Mouse (Mus musculus) yolk sac, embryonic 10.5 days (tissue): ENCODE measurements around the gene Hils1.

Experiments used
- DNase-seq: peaks from one replicate; pipeline ENCODE4 v3.0.0-alpha.2; 2017; ENCODE audit warnings: low spot score

Gene Hils1

DNA sequence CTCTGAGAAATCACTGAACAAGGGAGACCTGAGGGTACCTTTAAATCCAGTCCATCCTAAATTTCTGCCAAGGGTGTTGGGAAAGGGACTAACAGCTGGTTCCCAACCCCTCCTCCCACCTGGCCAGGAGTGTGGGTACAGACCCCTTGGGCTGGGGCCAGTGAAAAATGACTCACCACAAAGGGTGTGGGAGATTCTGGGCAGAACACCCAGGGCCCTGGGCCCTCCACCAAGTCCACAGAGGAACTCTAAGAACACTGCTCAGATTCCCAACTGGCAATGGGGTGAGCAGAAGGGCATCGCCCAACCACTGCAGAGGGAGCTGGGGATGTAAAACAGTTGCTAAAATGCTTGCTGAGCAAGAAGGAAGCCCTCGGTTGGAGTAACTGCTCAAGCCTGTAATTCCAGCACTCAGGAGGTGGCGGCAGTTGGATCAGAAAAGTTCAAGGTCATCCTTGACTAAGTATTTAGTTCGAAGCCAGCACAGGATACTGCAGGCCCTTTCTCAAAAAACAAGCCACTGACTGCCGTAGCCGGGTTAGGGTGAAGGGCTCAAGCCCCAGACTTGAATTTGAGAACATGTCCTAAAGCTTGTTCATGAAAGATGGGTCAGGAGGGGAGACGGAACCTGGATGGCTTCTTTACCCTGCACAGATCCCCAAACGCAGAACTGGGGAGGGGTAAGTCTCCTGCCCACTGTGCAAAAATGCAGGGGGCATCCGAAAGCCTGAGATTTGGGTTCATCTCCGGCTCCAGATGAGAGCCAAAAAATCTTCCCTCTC lies 21.6 kb downstream of the Hils1 start:
- no peak for DNase-seq

DNA sequence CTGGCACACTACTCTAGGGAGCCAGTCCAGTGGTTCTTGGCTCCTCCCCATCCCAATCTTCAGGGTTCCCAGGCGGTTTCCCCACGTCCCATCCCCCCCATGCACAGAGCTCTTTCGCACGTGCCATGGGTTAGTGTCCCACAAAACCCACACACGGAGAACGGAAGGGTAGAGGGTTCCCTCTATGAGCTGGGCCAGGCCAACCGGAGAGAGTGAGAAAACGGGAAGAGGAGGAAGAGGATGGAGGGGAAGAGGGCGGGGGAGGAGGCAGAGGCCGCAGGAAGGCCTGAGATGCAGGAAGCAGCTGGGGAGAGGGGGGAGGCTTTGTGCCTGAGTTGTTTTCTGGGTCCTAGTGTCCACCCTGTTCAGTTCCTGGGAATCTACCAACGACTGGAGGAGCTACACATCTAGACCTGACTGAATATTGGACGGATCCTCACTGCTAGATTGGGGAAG lies 22.2 kb downstream of the Hils1 start:
- peak; percentile 88 for DNase-seq

DNA sequence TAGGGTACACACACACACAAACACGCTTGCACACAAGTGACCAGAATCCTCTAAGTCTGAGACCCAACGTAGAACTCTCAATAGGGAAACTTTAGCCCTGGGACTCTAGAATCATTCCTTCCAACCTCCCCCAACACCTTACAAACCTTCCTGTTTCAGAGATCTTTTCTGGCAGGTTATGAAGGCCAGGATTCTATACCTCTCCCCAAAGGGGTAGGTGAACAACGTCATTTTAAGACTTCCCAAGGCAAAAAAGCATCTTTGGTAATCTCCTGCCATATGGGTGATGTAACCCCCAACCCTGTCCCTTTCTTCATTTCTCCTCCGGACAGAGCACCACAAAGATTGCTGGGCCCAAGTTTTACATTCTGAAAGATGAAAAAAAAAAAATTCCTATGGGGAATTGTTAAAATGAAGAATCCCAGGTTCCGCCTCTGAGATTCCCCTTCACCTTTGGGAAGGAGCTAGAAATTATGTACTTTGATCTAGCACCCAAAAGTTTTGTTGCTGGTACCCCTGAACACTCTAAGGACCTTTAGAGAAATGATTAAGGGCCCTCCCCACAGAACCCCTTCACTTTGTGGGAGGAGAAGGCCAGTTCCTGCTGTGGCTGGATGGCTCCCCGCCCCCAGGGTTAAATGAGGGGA lies 22.8 kb downstream of the Hils1 start:
- no peak for DNase-seq

DNA sequence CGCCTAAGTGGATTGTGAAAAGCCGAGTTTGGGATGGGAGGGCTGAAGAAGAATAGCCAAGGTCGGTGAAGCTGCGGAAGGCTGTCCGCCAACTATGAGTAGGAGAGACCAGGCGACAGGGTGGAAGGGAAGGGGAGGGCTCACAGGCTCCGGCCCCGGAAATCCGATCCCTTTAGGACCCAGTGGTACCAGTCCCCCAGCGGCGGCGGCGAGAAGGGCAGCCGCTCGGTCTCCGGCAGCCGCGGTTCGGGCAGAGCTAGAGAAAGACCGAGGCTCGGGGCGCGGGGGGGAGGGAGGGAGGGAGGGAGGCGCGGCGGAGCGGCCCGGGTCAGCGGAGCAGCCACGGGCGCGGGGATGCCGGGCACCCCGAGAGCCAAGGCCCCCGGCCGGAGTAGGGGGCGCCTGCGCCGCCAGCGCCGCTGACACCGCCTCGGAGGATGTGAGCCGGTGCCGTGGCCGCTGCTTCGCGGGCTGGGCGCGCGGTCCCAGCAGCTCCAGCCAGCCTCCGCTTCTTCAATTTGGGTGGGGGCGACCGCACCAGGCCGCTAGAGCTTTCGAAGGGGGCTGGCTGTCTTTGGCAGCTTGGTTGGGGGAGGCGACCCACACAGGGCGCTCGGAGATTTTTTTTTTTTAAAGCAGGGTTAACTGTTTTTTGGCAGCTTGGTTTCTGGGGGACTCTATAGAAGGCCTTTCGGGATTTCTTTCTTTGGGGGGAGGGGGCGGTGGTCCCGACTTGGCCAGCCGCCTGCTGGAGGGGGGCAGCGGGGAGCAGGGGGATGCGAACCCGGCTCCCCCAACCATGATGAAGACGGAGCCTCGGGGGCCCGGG lies 23.6 kb downstream of the Hils1 start, which contains the start of gene Ppp1r9b:
TSS of gene Ppp1r9b (plus strand) at position 287 of the 829 bp plus-strand sequence.
- peak; percentile 89 for DNase-seq

DNA sequence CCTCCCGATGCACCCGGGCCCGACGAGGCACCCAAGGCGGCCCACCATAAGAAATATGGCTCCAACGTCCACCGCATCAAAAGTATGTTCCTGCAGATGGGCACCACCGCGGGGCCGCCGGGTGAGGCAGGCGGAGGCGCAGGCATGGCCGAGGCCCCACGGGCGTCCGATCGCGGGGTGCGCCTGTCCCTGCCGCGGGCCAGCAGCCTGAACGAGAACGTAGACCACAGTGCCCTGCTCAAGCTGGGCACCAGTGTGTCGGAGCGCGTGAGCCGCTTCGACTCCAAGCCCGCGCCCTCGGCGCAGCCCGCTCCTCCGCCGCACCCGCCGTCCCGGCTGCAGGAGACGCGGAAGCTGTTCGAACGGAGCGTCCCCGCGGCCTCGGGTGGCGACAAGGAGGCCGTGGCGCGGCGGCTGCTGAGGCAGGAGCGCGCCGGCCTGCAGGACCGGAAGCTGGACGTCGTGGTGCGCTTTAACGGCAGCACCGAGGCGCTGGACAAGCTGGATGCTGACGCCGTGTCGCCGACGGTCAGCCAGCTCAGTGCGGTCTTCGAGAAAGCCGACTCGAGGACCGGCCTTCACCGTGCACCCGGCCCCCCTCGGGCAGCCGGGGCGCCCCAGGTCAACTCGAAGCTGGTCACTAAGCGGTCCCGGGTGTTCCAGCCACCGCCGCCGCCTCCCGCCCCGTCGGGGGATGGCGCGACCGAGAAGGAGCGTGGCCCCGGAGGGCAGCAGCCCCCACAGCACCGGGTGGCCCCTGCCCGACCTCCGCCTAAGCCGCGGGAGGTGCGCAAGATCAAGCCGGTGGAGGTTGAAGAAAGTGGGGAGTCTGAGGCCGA lies 24.5 kb downstream of the Hils1 start:
- DNase-seq = peak; percentile 31

DNA sequence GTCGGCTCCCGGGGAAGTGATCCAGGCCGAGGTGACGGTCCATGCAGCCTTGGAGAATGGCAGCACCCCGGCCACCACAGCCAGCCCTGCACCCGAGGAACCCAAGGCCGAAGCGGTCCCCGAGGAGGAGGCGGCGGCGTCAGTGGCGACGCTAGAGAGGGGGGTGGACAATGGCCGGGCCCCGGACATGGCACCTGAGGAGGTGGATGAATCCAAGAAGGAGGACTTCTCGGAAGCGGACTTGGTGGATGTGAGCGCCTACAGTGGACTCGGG lies 25.0 kb downstream of the Hils1 start:
- no peak for DNase-seq

DNA sequence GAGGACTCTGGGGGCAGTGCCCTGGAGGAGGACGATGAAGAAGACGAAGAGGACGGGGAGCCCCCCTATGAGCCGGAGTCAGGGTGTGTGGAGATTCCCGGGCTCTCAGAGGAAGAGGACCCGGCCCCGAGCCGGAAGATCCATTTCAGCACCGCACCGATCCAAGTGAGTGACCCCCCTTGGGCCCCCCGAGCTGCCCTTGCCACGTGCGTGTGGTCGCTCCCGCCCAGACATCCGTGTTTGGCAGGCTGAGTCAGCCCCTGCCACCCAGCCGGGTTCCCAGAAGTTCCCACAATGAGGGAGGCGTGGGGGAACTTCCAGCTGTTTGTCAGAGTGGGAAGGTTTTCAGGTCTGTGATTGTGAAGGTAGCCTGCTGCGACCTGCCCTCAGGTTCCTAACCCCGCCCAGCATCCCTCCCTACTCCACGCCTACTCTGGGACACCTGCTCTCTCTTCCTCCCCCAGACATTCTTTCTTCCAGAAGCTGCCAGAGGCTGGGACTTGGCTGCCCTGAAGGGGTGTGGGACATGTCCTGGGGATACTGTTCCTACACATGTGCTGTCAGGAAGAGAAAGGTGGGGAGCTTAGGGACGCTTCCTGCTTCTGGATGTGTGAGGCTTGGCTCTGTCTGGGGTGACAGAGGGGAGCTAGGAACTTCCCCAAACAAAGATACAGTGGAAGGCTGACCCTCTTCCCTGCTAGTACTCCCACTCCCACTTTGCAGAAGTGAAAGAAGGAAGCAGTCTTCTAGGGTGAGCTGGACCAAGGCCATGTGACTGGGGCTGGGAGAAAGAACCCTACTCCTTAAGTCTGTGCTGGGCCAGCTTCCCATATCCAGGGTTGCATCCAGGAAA lies 25.6 kb downstream of the Hils1 start:
- DNase-seq = peak; percentile 51

DNA sequence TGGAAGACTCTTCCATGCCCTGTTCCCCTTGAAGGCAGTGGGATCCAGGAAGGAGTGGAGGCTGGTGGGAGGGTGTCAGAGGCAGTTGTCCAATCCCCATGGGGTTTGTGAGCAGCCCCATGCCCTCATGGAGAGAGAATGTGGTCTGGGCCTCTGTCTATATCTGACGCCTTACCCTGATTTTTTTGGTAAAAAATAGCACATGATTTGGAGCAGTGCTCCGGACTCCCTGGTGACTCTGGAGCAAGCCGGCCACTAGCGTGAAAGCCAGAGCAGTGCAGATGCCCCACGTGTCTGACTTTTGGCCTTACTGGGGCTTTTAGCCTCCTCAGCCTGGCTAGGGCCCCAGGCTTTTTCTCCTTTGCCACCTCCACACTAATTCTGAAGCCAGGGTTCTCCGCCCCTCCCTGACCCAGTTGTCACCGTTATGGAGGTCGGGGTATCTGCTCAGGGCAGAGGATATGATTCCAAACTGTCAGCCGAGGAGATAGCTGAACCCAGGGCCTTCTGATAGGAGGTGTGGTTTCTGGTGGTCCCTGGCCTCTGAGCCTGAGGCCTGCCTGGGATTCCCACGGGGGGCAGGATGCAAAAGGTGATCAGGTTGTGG lies 26.9 kb downstream of the Hils1 start:
- no peak for DNase-seq

DNA sequence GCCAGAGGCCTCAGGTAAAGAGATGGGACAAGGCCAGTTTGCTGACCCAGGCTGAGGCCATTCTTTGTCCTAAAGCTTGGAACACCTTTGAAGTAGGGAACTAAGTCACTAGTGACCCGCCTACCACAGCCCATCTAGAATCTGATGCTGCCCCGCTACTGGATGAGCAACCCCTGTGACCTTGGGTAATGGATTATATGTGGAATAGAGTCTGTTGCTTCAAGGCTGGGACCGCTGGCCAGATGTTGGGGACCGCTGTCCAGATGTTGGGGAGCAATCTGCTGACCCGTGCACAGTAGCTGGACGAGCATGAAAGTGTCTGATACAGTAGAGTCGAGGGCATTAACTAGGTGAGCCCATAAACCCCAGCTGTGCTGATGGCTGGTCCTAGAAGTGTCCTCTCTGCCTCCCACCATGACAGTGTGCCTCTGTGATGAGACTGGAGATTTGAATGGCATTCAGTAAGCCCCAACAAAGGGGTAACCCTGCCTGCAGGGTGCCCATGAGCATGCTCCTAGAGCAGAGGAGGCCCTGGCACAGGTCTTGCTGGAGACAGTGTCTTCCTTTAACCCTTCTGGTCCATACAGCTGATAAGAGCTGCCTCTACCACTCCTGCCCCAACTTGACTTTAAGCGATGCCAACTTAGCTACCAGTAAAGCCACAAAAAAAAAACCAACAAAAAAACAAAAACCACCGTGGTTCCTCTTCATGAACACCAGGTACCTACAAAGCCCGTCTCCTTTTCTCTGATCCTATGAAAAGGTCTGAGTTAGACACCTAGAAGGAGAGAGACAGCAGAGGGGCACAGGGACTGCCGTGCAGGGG lies 27.8 kb downstream of the Hils1 start:
- DNase-seq = no peak

DNA sequence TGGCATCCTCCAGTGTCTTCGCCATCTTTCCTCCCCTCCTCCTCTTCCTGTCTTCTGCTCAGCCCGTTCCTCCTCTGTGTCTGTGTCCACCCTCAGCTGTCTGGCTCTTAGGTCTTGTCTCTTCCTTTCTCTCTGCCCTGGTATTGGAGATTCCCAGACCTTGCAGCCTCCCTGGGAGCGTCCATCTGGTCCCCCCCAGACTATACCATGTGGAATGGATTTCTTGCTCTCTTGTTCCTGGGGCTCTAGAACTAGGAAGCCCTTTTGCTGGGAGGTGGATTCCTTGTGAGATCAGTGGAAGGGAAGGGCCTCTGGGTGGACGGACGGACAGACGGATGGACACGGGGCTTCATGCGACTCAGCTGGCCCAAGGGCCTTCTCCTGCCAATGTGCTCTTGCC lies 28.7 kb downstream of the Hils1 start:
- no peak for DNase-seq

DNA sequence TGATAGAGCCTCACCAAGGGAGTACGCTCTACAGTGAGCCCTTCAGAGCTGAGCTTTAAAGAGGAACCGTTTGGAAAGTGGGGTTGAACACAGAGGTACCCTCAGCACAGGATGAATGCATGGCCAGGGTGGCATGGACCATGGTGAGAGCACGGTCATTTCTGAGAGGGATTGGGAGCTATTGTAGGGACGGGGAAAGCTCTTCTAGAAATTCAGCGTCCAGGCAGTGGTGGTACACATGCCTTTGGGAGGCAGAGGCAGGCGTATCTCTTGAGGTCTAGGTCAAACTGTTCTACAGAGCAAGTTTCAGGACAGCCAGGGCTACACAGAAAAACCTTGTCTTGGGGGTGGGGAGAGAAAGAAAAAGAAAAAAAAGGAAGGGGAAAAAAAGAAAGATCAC lies 29.6 kb downstream of the Hils1 start:
- DNase-seq = no peak

DNA sequence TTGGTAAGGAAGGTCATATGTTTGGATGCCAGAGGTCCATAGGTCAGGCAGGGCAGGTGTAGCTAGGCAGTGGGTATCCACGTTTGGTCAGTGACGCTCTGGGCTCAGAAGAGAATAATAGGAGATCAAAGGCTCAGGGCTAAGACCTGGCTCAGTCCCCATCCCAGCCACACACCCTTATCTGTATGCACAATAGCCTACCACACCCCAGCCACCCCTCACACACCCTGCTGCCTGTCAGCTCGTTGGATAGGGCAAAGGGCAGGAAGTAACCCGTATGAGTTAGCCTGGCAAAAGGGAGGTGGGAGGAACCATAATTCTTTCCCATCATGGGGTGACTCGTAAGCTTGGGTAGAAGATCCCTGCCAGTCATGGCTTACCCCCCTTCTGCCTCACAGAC lies 30.2 kb downstream of the Hils1 start:
- peak; percentile 32 for DNase-seq

DNA sequence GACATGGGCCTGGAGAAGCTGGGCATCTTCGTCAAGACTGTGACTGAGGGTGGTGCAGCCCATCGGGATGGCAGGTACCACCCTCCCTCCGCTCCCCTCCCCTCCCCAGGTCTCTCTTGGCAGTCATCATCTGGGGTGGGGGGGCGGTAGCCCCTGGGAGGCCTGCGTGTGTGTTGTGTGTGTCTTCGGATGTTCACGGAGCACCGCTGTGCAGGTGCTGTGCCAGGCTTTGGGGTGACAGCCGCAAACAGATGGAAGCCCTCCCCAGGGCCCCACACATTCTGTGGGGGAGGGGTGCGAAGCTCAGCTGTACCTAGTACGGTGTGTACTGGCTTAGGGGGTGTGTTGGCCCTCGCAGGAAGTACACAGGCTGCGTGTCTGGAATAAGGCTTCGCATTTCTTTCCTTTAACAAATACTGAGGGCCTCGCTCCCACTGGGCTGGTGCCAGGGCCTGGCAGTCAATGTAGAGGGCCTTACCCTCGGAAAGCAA lies 30.7 kb downstream of the Hils1 start:
- no peak for DNase-seq

DNA sequence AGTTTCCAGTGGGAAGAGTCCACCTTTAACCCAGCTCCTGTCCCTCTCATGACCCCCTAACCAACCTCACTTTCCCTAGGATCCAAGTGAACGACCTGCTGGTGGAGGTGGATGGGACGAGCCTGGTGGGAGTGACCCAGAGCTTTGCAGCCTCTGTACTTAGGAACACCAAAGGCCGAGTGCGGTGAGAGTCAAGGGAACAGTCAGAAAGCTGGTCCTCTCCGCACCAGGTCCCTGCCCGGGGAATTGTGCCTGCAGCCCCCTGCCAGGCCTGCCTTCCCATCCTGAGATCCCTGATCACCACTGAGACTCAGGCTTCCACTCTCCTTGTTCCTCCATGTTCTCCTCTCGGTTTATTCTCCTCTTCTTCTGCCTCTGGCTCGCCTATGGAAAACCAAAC lies 32.7 kb downstream of the Hils1 start:
- DNase-seq = no peak

DNA sequence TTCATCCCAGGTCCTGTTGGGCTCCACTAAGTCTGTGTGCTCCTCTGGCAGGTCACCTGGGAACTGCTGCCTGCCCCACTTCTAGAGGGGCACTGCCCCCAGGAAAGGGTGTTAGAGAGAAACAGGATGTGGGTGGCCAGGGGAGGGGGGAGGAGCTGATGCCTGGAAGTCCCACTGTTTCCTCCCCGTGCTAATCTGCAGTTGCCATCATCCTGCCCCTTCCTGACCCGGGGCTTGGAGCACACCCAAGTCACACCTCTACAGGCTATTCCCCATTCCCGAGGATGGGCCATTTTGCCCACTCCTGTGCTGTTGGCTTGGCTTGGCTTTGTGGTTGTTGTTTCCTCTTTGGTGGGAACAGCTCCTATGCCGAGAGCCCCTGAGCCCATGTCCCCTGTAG lies 33.2 kb downstream of the Hils1 start:
- no peak for DNase-seq

DNA sequence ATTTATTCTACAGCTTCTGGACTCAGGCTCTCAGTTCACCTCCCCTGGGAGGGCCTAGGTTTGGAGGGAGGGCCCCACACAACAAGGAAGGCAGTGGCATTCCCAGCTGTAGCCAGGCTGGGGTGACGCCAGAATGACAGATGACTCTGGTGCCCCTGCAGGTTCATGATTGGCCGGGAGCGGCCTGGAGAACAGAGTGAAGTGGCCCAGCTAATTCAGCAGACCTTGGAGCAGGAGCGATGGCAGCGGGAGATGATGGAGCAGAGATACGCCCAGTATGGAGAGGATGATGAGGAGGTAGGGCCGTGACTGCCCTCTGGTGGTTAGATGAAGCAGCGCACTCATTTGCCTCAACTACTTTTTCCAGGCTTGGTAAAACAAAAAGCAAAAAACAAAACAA lies 33.7 kb downstream of the Hils1 start:
- peak; percentile 55 for DNase-seq

DNA sequence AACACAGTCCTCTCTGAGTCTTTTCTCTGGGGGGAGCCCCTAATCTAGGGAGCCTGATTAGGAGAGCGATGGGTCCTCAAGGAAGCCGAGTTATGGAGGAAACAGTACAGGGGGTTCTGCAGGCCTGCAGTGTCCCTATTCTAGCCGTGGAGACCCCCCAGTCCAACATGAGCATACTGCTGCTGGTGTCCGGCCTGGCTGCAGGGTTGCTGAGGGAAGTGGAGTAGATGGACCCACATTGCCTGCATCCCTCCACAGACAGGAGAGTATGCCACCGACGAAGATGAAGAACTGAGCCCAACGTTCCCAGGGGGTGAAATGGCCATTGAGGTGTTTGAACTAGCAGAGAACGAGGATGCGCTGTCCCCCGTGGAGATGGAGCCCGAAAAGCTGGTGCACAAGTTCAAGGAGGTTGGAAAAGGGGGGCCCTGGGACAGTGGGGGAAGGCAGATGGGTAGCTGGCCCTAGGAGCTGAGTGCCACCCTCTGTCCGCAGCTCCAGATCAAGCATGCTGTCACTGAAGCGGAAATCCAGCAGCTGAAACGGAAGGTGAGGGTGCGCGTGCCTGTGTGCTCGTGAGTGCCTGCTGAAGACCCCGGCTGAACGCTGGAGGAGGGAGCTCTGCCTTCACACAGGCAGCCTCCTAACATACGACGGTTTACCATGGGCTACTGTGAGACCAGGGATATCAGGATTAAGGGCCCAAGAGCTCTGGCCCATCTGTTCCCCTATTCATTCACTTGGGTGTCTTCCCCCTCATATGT lies 34.4 kb downstream of the Hils1 start:
- DNase-seq = no peak

DNA sequence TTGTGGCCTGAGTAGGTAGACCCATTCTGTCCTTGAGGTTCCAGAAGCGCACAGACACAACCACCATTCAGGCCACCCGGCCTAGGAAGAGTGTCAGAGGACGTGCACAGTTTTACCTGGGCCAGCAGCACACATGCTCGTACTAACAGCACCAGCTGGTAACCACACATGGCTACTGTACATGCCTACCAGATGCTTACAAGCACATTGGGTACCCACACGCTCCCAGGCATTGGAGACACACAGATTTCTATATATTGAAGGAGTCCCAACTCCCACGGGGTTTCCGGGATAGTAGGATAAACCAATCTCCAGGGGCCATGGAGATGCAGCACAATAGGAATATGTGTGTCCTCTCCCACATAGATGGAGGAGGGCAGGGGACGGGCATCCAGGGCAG lies 35.3 kb downstream of the Hils1 start:
- no peak for DNase-seq
